Mouse (Mus musculus) liver, postnatal 0 days (tissue): ENCODE results near the gene Dstyk.

ENCODE experiments used
- CTCF ChIP-seq: sonication (generic); IDR thresholded peaks from 2 replicates; pipeline ENCODE4 v1.5.1; 2016; ENCODE audit warnings: antibody characterized with exemption, low read depth
- EP300 ChIP-seq: IDR thresholded peaks from 2 replicates; pipeline ENCODE4 v1.6.1; 2016; ENCODE audit warnings: antibody characterized with exemption, low read depth, mild to moderate bottlenecking

GRCm38 (mm10) chr1:132420662-132421061, 3.3 kb downstream of the Dstyk start:
- TF ChIP-seq CTCF = no peak
- no peak for TF ChIP-seq EP300
